ENCODE assay signal across 23 mouse cellular contexts in genomic region chr2:90864184-90864583, GRCm38 (mm10). TPM values are rescaled to one million over a fixed set of nuclear protein-coding genes. Genes with fewer than 3 reads are reported as not detected.
DNase-seq lines count a peak whose midpoint lies in the region; ATAC-seq and TF ChIP-seq lines count a peak whose summit lies in the region.
"Had no signal": no experiment of that assay in that cellular context is flagged by ENCODE, and none has a peak within 500 bp of the region (broad histone marks: within the 10 kb centered on the region; RNA-seq: fewer than 3 reads in every experiment).

No protein-coding gene starts in this region.

- no peak overlapping the region for H3K9ac ChIP-seq in forebrain, postnatal 0 days
- no peak overlapping the region for H3K9ac ChIP-seq in midbrain, embryonic 12.5 days (replicated peaks)
- H3K9ac ChIP-seq in neural tube, embryonic 14.5 days (replicated peaks; ENCODE audit: low read depth, low read length): no peak overlapping the region
- H3K9ac ChIP-seq: embryonic facial prominence, embryonic 12.5 days had no signal

- H3K27me3 ChIP-seq in forebrain, postnatal 0 days (ENCODE audit: insufficient read depth, low read length): no peaks in the 10 kb centered on the region
- no peaks in the 10 kb centered on the region for H3K27me3 ChIP-seq in midbrain, embryonic 12.5 days
- H3K27me3 ChIP-seq in neural tube, embryonic 14.5 days (ENCODE audit: control insufficient read depth, insufficient read depth, low read length): no peaks in the 10 kb centered on the region
- H3K27me3 ChIP-seq: embryonic facial prominence, embryonic 12.5 days had no signal

- H3K4me2 ChIP-seq in forebrain, postnatal 0 days (ENCODE audit: low read depth): no peak overlapping the region
- H3K4me2 ChIP-seq in midbrain, embryonic 12.5 days (replicated peaks): no peak overlapping the region
- no peak overlapping the region for H3K4me2 ChIP-seq in neural tube, embryonic 14.5 days (ENCODE audit: low read depth, low read length)
- H3K4me2 ChIP-seq: embryonic facial prominence, embryonic 12.5 days had no signal

- intact Hi-C loops in gastrocnemius, adult 2 months (cut with DNase I): no loop called here

- no peak overlapping the region for H3K4me3 ChIP-seq in forebrain, postnatal 0 days (ENCODE audit: low read depth, low read length)
- H3K4me3 ChIP-seq in midbrain, embryonic 12.5 days: no peak overlapping the region
- no peak overlapping the region for H3K4me3 ChIP-seq in neural tube, embryonic 14.5 days (ENCODE audit: low read depth, low read length)
- no peak overlapping the region for H3K4me3 ChIP-seq in gastrocnemius, adult 2 months
- H3K4me3 ChIP-seq: embryonic facial prominence, embryonic 12.5 days had no signal

- TF ChIP-seq CTCF in forebrain, postnatal 0 days (IDR thresholded peaks at IDR 0.05; ENCODE audit: low read depth): no peak
- TF ChIP-seq CTCF in gastrocnemius, adult 2 months (IDR thresholded peaks at IDR 0.05): no peak

- no peak for DNase-seq in frontal cortex, postnatal 36 days (ENCODE audit: low spot score in 2 of 2)
- DNase-seq in forebrain, postnatal 0 days: no peak
- no peak for DNase-seq in gastrocnemius, adult 2 months
- no peak for DNase-seq in layer of hippocampus, adult 9-11 months
- DNase-seq: adrenal gland, adult 8-10 months; B cell, adult 2 months; cerebellum, adult 18-20 months; cerebellum, postnatal 36 days; heart, adult 18-20 months; kidney, adult 9 months; kidney, postnatal 4 days; layer of hippocampus, postnatal 36 days; left cerebral cortex, postnatal 4 days; lung, adult 18-20 months; lung, postnatal 36 days; retina, postnatal 1 day; thymus, postnatal 25 days had no signal

- peaks cover 62% of the 10 kb centered on the region for H3K36me3 ChIP-seq in forebrain, postnatal 0 days (ENCODE audit: insufficient read depth)
- peaks cover 89% of the 10 kb centered on the region for H3K36me3 ChIP-seq in midbrain, embryonic 12.5 days
- peaks cover 47% of the 10 kb centered on the region for H3K36me3 ChIP-seq in neural tube, embryonic 14.5 days (ENCODE audit: control insufficient read depth, insufficient read depth, low read length)

- no peaks in the 10 kb centered on the region for H3K9me3 ChIP-seq in forebrain, postnatal 0 days (ENCODE audit: low read length)
- H3K9me3 ChIP-seq in midbrain, embryonic 12.5 days: no peaks in the 10 kb centered on the region
- no peaks in the 10 kb centered on the region for H3K9me3 ChIP-seq in neural tube, embryonic 14.5 days (ENCODE audit: control insufficient read depth, low read length)
- H3K9me3 ChIP-seq: embryonic facial prominence, embryonic 12.5 days had no signal

- H3K27ac ChIP-seq in forebrain, postnatal 0 days (ENCODE audit: low read depth, low read length): peak overlapping the region; percentile 10; the same call in 1 of the 2 replicates
- no peak overlapping the region for H3K27ac ChIP-seq in midbrain, embryonic 12.5 days (replicated peaks)
- H3K27ac ChIP-seq in neural tube, embryonic 14.5 days (ENCODE audit: low read depth, low read length): peak overlapping the region; percentile 44; the same call in 1 of the 2 replicates
- H3K27ac ChIP-seq in gastrocnemius, adult 2 months: no peak overlapping the region
- H3K27ac ChIP-seq: embryonic facial prominence, embryonic 12.5 days had no signal

- H3K4me1 ChIP-seq in forebrain, postnatal 0 days (ENCODE audit: insufficient read depth): no peaks in the 10 kb centered on the region
- H3K4me1 ChIP-seq in midbrain, embryonic 12.5 days: no peaks in the 10 kb centered on the region
- H3K4me1 ChIP-seq in neural tube, embryonic 14.5 days (ENCODE audit: control insufficient read depth, insufficient read depth, low read length): no peaks in the 10 kb centered on the region
- H3K4me1 ChIP-seq: embryonic facial prominence, embryonic 12.5 days had no signal

- 0 out of 2 replicates have a peak, but pooled peaks have one; percentile 25 for ATAC-seq in frontal cortex, adult (ENCODE audit: low TSS enrichment)
- ATAC-seq in forebrain, postnatal 0 days: peak; percentile 57; the same call in 1 of the 2 replicates
- peak; percentile 75; the same call in 1 of the 2 replicates for ATAC-seq in midbrain, embryonic 12.5 days (ENCODE audit: low FRiP score, low read depth)
- peak; percentile 28; the same call in 1 of the 2 replicates for ATAC-seq in neural tube, embryonic 14.5 days (ENCODE audit: low read depth)

RNA-seq across cellular contexts. Expression of gene Mtch2, which starts 17.2 kb away (rescaled TPM):
- total RNA-seq in forebrain, postnatal 0 days (2014; rRNA removed): 106 and 120 TPM in 2 replicates
- polyA plus RNA-seq in forebrain, postnatal 0 days (2015; fragmentation: Nextera tagmentation; extraction: Ambion mirVana): 222 and 224 TPM in 2 replicates
- 207 and 209 TPM in 2 replicates for polyA plus RNA-seq in midbrain, embryonic 12.5 days (2016; fragmentation: Nextera tagmentation; extraction: Ambion mirVana)
- 277 and 280 TPM in 2 replicates for polyA plus RNA-seq in neural tube, embryonic 14.5 days (2014; fragmentation: Nextera tagmentation; extraction: Ambion mirVana)
- 100 to 1,000 TPM; 156 to 179 TPM for total RNA-seq in gastrocnemius, adult 2 months (2021)

RNA-seq across cellular contexts. Expression of gene C1qtnf4, which starts 21.5 kb away (rescaled TPM):
- total RNA-seq in forebrain, postnatal 0 days (2014; rRNA removed): 201 and 252 TPM in 2 replicates
- polyA plus RNA-seq in forebrain, postnatal 0 days (2015; fragmentation: Nextera tagmentation; extraction: Ambion mirVana): 185 and 189 TPM in 2 replicates
- 29.2 and 32.9 TPM in 2 replicates for polyA plus RNA-seq in midbrain, embryonic 12.5 days (2016; fragmentation: Nextera tagmentation; extraction: Ambion mirVana)
- polyA plus RNA-seq in neural tube, embryonic 14.5 days (2014; fragmentation: Nextera tagmentation; extraction: Ambion mirVana): 135 and 143 TPM in 2 replicates
- total RNA-seq in gastrocnemius, adult 2 months (2021): 1 to 10 TPM; 4.3 to 6.1 TPM
- total RNA-seq: hematopoietic stem cell, adult 5-6 weeks; neutrophil, adult 5-6 weeks had no signal

RNA-seq across cellular contexts. Expression of gene Kbtbd4, which starts 40.4 kb away (rescaled TPM):
- total RNA-seq in forebrain, postnatal 0 days (2014; rRNA removed): 49.5 and 59.4 TPM in 2 replicates
- 54.3 and 60.3 TPM in 2 replicates for polyA plus RNA-seq in forebrain, postnatal 0 days (2015; fragmentation: Nextera tagmentation; extraction: Ambion mirVana)
- 53.5 and 54.5 TPM in 2 replicates for polyA plus RNA-seq in midbrain, embryonic 12.5 days (2016; fragmentation: Nextera tagmentation; extraction: Ambion mirVana)
- 47.5 and 50.4 TPM in 2 replicates for polyA plus RNA-seq in neural tube, embryonic 14.5 days (2014; fragmentation: Nextera tagmentation; extraction: Ambion mirVana)
- total RNA-seq in gastrocnemius, adult 2 months (2021): 10 to 100 TPM; 18.5 to 20.6 TPM

RNA-seq across cellular contexts. Expression of gene Ndufs3, which starts 40.4 kb away (rescaled TPM):
- total RNA-seq in forebrain, postnatal 0 days (2014; rRNA removed): 156 and 190 TPM in 2 replicates
- polyA plus RNA-seq in forebrain, postnatal 0 days (2015; fragmentation: Nextera tagmentation; extraction: Ambion mirVana): 248 and 283 TPM in 2 replicates
- polyA plus RNA-seq in midbrain, embryonic 12.5 days (2016; fragmentation: Nextera tagmentation; extraction: Ambion mirVana): 187 and 196 TPM in 2 replicates
- polyA plus RNA-seq in neural tube, embryonic 14.5 days (2014; fragmentation: Nextera tagmentation; extraction: Ambion mirVana): 229 and 259 TPM in 2 replicates
- 100 to 1,000 TPM; 460 to 625 TPM for total RNA-seq in gastrocnemius, adult 2 months (2021)

Comparison
In these comparisons a context has a peak if more than half of its experiments do, and no peak if none do; other contexts are left out.
1. ATAC-seq: peak in every context shown above with its lines; median percentile 75 in midbrain, embryonic 12.5 days; 57 in forebrain, postnatal 0 days; 28 in neural tube, embryonic 14.5 days; 25 in frontal cortex, adult.
2. H3K27ac ChIP-seq: peak in forebrain, postnatal 0 days (single experiment) and neural tube, embryonic 14.5 days (single experiment); none in midbrain, embryonic 12.5 days (single experiment) and gastrocnemius, adult 2 months (single experiment).